Comparison of ENCODE assay signal across 8 mouse cellular contexts in genomic region chr9:43934691-43935064, GRCm38 (mm10).
DNase-seq lines count a peak whose midpoint lies in the region; ATAC-seq and TF ChIP-seq lines count a peak whose summit lies in the region.

No protein-coding gene starts in this region.

- peaks cover 4% of the 10 kb centered on the region; the same call in 1 of the 2 replicates for H3K27me3 ChIP-seq in forebrain, embryonic 14.5 days (replicated peaks; ENCODE audit: control insufficient read depth, insufficient read depth, low read length)
- no peaks in the 10 kb centered on the region for H3K27me3 ChIP-seq in forebrain, postnatal 0 days (ENCODE audit: insufficient read depth, low read length)
- H3K27me3 ChIP-seq in MEL (ENCODE audit: control insufficient read depth in 1 of 2, insufficient read depth in 2 of 2, low read length in 2 of 2): no peaks in the 10 kb centered on the region
- peaks cover 13% of the 10 kb centered on the region for H3K27me3 ChIP-seq in intestine, embryonic 15.5 days (replicated peaks)

- no peak for TF ChIP-seq CTCF in forebrain, postnatal 0 days (IDR thresholded peaks at IDR 0.05; ENCODE audit: low read depth)
- TF ChIP-seq CTCF in MEL (IDR thresholded peaks at IDR 0.05 in 2 of 3, conservative IDR thresholded peaks at IDR 0.05 in 1 of 3; ENCODE audit: control insufficient read depth in 1 of 3, insufficient read depth in 1 of 3, low read depth in 2 of 3, low read length in 3 of 3, poor library complexity in 1 of 3, severe bottlenecking in 1 of 3): no peak

- TF ChIP-seq RAD21 in MEL (IDR thresholded peaks at IDR 0.05; ENCODE audit: low read depth, low read length): no peak

- H3K9ac ChIP-seq in forebrain, embryonic 14.5 days (ENCODE audit: low read length): peak overlapping the region; percentile 14; the same call in 1 of the 2 replicates
- H3K9ac ChIP-seq in forebrain, postnatal 0 days: no peak overlapping the region
- no peak overlapping the region for H3K9ac ChIP-seq in MEL (ENCODE audit: control insufficient read depth, low read depth, low read length, poor library complexity, severe bottlenecking)
- no peak overlapping the region for H3K9ac ChIP-seq in intestine, embryonic 15.5 days

- ATAC-seq in forebrain, embryonic 14.5 days: 0 out of 2 replicates have a peak, but pooled peaks have one; percentile 1
- ATAC-seq in forebrain, postnatal 0 days: no peak
- ATAC-seq in intestine, embryonic 15.5 days: peak; percentile 49; the same call in 1 of the 2 replicates
- ATAC-seq in erythroblast, adult 5-6 weeks (replicated peaks; ENCODE audit: low FRiP score, poor library complexity, severe bottlenecking): no peak

- no peak for TF ChIP-seq POLR2A in MEL (IDR thresholded peaks at IDR 0.05; ENCODE audit: control insufficient read depth in 1 of 2, insufficient read depth in 1 of 2, low read depth in 1 of 2, low read length in 2 of 2, poor library complexity in 1 of 2)

- H3K9me3 ChIP-seq in forebrain, embryonic 14.5 days (replicated peaks; ENCODE audit: control insufficient read depth, low read length): no peaks in the 10 kb centered on the region
- no peaks in the 10 kb centered on the region for H3K9me3 ChIP-seq in forebrain, postnatal 0 days (ENCODE audit: low read length)
- no peaks in the 10 kb centered on the region for H3K9me3 ChIP-seq in MEL (replicated peaks; ENCODE audit: insufficient read depth, low read length)
- H3K9me3 ChIP-seq in intestine, embryonic 15.5 days: no peaks in the 10 kb centered on the region

- peak overlapping the region; percentile 23; the same call in 1 of the 2 replicates for H3K4me2 ChIP-seq in forebrain, embryonic 14.5 days (ENCODE audit: low read length)
- H3K4me2 ChIP-seq in forebrain, postnatal 0 days (ENCODE audit: low read depth): no peak overlapping the region
- no peak overlapping the region for H3K4me2 ChIP-seq in intestine, embryonic 15.5 days (replicated peaks)

- H3K4me1 ChIP-seq in forebrain, embryonic 14.5 days (ENCODE audit: control insufficient read depth, insufficient read depth, low read length): peaks cover 47% of the 10 kb centered on the region
- H3K4me1 ChIP-seq in forebrain, postnatal 0 days (ENCODE audit: insufficient read depth): peaks cover 18% of the 10 kb centered on the region
- H3K4me1 ChIP-seq in MEL (ENCODE audit: control insufficient read depth in 1 of 2, insufficient read depth in 2 of 2, low read length in 2 of 2): no peaks in the 10 kb centered on the region
- H3K4me1 ChIP-seq in intestine, embryonic 15.5 days (replicated peaks): no peaks in the 10 kb centered on the region

- H3K36me3 ChIP-seq in forebrain, embryonic 14.5 days (ENCODE audit: control insufficient read depth, insufficient read depth, low read length): no peaks in the 10 kb centered on the region
- H3K36me3 ChIP-seq in forebrain, postnatal 0 days (ENCODE audit: insufficient read depth): no peaks in the 10 kb centered on the region
- no peaks in the 10 kb centered on the region for H3K36me3 ChIP-seq in MEL (ENCODE audit: control insufficient read depth in 1 of 2, insufficient read depth in 2 of 2, low read length in 2 of 2)
- no peaks in the 10 kb centered on the region for H3K36me3 ChIP-seq in intestine, embryonic 15.5 days

- peak overlapping the region; percentile 63 for H3K27ac ChIP-seq in forebrain, embryonic 14.5 days (ENCODE audit: low read depth, low read length)
- H3K27ac ChIP-seq in forebrain, postnatal 0 days (ENCODE audit: low read depth, low read length): no peak overlapping the region
- no peak overlapping the region for H3K27ac ChIP-seq in MEL (ENCODE audit: control insufficient read depth, low read depth, low read length)
- H3K27ac ChIP-seq in intestine, embryonic 15.5 days: no peak overlapping the region

- H3K4me3 ChIP-seq in forebrain, embryonic 14.5 days (ENCODE audit: low read depth, low read length): no peak overlapping the region
- H3K4me3 ChIP-seq in forebrain, postnatal 0 days (ENCODE audit: low read depth, low read length): no peak overlapping the region
- no peak overlapping the region for H3K4me3 ChIP-seq in MEL (ENCODE audit: control insufficient read depth in 1 of 2, insufficient read depth in 1 of 2, low read depth in 2 of 2, low read length in 2 of 2)
- H3K4me3 ChIP-seq in intestine, embryonic 15.5 days (replicated peaks): no peak overlapping the region

- no peaks in the 10 kb centered on the region for H3K79me2 ChIP-seq in MEL (ENCODE audit: control insufficient read depth, insufficient read depth, low read length, poor library complexity)

- TF ChIP-seq EP300 in MEL (IDR thresholded peaks at IDR 0.05; ENCODE audit: low read depth in 1 of 2, low read length in 2 of 2): no peak

- 11% methylated on average over 5 of the region's 5 CpGs for WGBS in forebrain, embryonic 14.5 days
- 16% methylated on average over 5 of the region's 5 CpGs for WGBS in forebrain, postnatal 0 days
- 6% methylated on average over 5 of the region's 5 CpGs for WGBS in intestine, embryonic 15.5 days

- no peak for DNase-seq in forebrain, embryonic 14.5 days (ENCODE audit: low spot score)
- no peak for DNase-seq in forebrain, postnatal 0 days
- DNase-seq in MEL (ENCODE audit: low read depth, low spot score) (peak; percentile 5), liver (peak; percentile 50)
- no peak for DNase-seq in urinary bladder, adult 18-20 months (ENCODE audit: low spot score in 2 of 2)
- no peak for DNase-seq in cerebellum, adult 11-12 months

TF ChIP-seq in MEL, 35 proteins besides CTCF, POLR2A, EP300 and RAD21:
- TF ChIP-seq POLR2AphosphoS2 (IDR thresholded peaks at IDR 0.05; ENCODE audit: low read length): no peak
- no peak for TF ChIP-seq USF1 (IDR thresholded peaks at IDR 0.05; ENCODE audit: low read depth, low read length)
- TF ChIP-seq KAT2A (conservative IDR thresholded peaks at IDR 0.05; ENCODE audit: low read depth, low read length): no peak
- TF ChIP-seq GABPA (IDR thresholded peaks at IDR 0.05; ENCODE audit: low read depth, low read length): no peak
- TF ChIP-seq CHD1 (IDR thresholded peaks at IDR 0.05; ENCODE audit: low read depth, low read length): no peak
- no peak for TF ChIP-seq MXI1 (IDR thresholded peaks at IDR 0.05; ENCODE audit: low read depth, low read length)
- TF ChIP-seq MAFK (IDR thresholded peaks at IDR 0.05; ENCODE audit: borderline replicate concordance, low read depth, low read length): no peak
- TF ChIP-seq USF2 (IDR thresholded peaks at IDR 0.05; ENCODE audit: borderline replicate concordance in 1 of 2, insufficient read depth in 1 of 2, low read depth in 1 of 2, low read length in 2 of 2): no peak
- TF ChIP-seq CHD2 (IDR thresholded peaks at IDR 0.05; ENCODE audit: low read length): no peak
- no peak for TF ChIP-seq SIN3A (IDR thresholded peaks at IDR 0.05; ENCODE audit: low read length)
- no peak for TF ChIP-seq MYC (IDR thresholded peaks at IDR 0.05; ENCODE audit: low read depth, low read length)
- no peak for TF ChIP-seq ZNF384 (IDR thresholded peaks at IDR 0.05; ENCODE audit: low read depth, low read length)
- no peak for TF ChIP-seq ETS1 (IDR thresholded peaks at IDR 0.05; ENCODE audit: low read depth, low read length)
- TF ChIP-seq TCF12 (IDR thresholded peaks at IDR 0.05; ENCODE audit: low read depth, low read length): no peak
- no peak for TF ChIP-seq ZKSCAN1 (IDR thresholded peaks at IDR 0.05; ENCODE audit: low read depth, low read length)
- TF ChIP-seq RCOR1 (IDR thresholded peaks at IDR 0.05; ENCODE audit: low read depth, low read length): no peak
- no peak for TF ChIP-seq POLR2AphosphoS5 (IDR thresholded peaks at IDR 0.05; ENCODE audit: borderline replicate concordance, low read depth, low read length)
- TF ChIP-seq ELF1 (IDR thresholded peaks at IDR 0.05; ENCODE audit: low read depth, low read length): no peak
- TF ChIP-seq JUND (IDR thresholded peaks at IDR 0.05; ENCODE audit: low read depth, low read length): no peak
- TF ChIP-seq GATA1 (IDR thresholded peaks at IDR 0.05; ENCODE audit: low read depth, low read length): no peak

Comparison
In these comparisons a context has a peak if more than half of its experiments do, and no peak if none do; other contexts are left out.
1. ATAC-seq: peak in forebrain, embryonic 14.5 days (single experiment) and intestine, embryonic 15.5 days (single experiment); none in forebrain, postnatal 0 days (single experiment) and erythroblast, adult 5-6 weeks (single experiment).
2. DNase-seq: peak in MEL (single experiment) and liver (single experiment); none in forebrain, embryonic 14.5 days (single experiment), forebrain, postnatal 0 days (single experiment), urinary bladder, adult 18-20 months (0 of 2) and cerebellum, adult 11-12 months (single experiment).